Mouse (Mus musculus) hindbrain, embryonic 10.5 days (tissue): ENCODE results near the gene Mpdu1. TPM values are rescaled to one million over a fixed set of nuclear protein-coding genes. Genes with fewer than 3 reads are reported as not detected.

ENCODE experiments used
- DNase-seq: peaks from one replicate; pipeline ENCODE4 v3.0.0-alpha.2; 2017; ENCODE audit warnings: low spot score
- H3K27ac ChIP-seq: fragments of 300-500 bp; sonication (generic); 2 replicates; pipeline ENCODE4 v1.5.1; 2016; ENCODE audit warnings: mild to moderate bottlenecking, moderate library complexity
- H3K27me3 ChIP-seq: fragments of 300-500 bp; sonication (generic); 2 replicates; pipeline ENCODE4 v1.6.1; 2016; ENCODE audit warnings: mild to moderate bottlenecking; ENCODE audit not compliant: poor library complexity, insufficient read depth, severe bottlenecking
- H3K36me3 ChIP-seq: fragments of 300-500 bp; sonication (generic); 2 replicates; pipeline ENCODE4 v1.6.1; 2016; ENCODE audit warnings: mild to moderate bottlenecking, moderate library complexity
- H3K4me1 ChIP-seq: fragments of 300-500 bp; sonication (generic); replicated peaks from 2 replicates; pipeline ENCODE4 v1.6.1; 2016; ENCODE audit warnings: mild to moderate bottlenecking
- H3K4me3 ChIP-seq: fragments of 300-500 bp; sonication (generic); 2 replicates; pipeline ENCODE4 v1.5.1; 2016; ENCODE audit warnings: mild to moderate bottlenecking, moderate library complexity
- H3K9me3 ChIP-seq: fragments of 300-500 bp; sonication (generic); 2 replicates; pipeline ENCODE4 v1.6.1; 2016; ENCODE audit warnings: mild to moderate bottlenecking, moderate library complexity
- WGBS: fragments of 180-500 bp; shearing (Covaris S2); methylation state at CpG from one replicate; pipeline ENCODE4 v1.1.7; 2016; 5-methylcytosine and 5-hydroxymethylcytosine counted together
- polyA plus RNA-seq: library from polyadenylated mRNA; unstranded; fragments of >200 nt; fragmentation: Nextera tagmentation; extraction: Ambion mirVana; gene quantifications from 2 replicates; pipeline ENCODE4 v1.2.1, GENCODE M21; 2016

The Mpdu1 gene
- polyA plus RNA-seq, 1 experiment from 2014 or later: 88.3 TPM

DNA sequence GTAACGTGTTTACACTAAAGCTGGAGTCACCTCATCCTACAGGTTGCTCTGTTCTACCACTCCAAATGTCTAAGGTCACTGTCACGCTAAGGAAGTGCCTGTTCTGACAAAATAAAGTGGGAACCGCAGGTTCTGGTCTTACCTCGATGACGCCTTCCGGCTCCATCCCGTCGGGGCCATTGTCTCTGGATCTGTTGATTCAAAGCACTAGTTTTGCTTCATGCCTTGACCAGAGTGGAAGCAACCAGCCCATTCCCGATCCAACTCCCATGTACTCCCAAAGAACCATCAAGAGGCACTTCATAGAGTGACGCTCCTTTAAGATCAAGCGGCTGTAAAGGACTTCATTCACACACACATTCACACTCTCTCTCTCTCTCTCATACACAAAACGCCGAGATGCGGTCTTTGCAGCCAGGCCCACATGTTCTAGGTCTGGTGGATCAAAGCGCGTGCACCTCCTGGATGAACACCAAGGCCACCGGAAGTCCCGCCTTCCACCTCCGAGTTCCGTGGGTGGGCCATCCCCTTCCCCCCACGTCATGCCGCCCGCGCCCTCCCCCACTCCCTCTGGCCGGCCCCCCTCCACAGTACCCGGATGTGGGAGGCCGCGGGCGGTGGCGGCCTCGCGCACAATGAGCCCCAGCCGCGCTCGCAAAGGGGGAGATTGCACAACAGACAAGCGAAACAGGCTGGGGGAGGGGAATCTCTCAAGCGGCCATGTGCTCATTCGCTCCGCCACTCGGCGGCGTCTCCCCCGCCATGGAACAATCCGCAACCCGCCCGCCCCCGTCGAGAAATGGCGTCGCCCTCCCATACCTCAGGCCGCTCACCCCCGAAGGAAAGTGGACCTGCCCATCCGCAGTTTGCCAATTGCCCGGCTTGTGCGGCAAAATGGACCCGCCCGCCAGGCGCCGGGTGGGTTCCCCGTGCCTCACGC lies 8.6 kb upstream of the Mpdu1 start:
- H3K36me3 ChIP-seq: peaks cover 88% of the 10 kb centered on the region
- peak; percentile 93 for DNase-seq
- no peaks in the 10 kb centered on the region for H3K9me3 ChIP-seq
- H3K4me1 ChIP-seq: peaks cover 26% of the 10 kb centered on the region
- no peaks in the 10 kb centered on the region for H3K27me3 ChIP-seq
- WGBS: 1% methylated on average over 61 of the region's 61 CpGs
- peak overlapping the region; percentile 100 for H3K4me3 ChIP-seq
- peak overlapping the region; percentile 98 for H3K27ac ChIP-seq

DNA sequence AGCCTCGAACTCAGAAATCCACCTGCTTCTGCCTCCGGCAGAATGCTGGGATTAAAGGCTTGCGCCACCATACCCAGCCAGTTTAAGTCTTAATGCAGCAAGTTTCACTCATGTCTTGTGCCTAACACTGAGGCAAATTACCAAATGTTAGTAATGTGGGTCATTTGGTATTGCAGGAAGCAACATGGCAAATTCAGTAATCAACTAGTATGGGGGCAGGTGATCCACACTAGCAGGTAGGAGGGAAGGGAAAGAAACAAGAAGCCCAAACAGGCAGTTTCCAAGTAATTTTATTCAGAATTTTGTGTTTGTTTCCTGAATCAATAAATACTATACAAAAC lies 4.2 kb upstream of the Mpdu1 start:
- H3K9me3 ChIP-seq: no peaks in the 10 kb centered on the region
- peaks cover 39% of the 10 kb centered on the region for H3K4me1 ChIP-seq
- H3K36me3 ChIP-seq: peaks cover 81% of the 10 kb centered on the region
- no peak overlapping the region for H3K4me3 ChIP-seq
- 89% methylated on average over 3 of the region's 3 CpGs for WGBS
- no peaks in the 10 kb centered on the region for H3K27me3 ChIP-seq
- DNase-seq: no peak
- H3K27ac ChIP-seq: no peak overlapping the region

DNA sequence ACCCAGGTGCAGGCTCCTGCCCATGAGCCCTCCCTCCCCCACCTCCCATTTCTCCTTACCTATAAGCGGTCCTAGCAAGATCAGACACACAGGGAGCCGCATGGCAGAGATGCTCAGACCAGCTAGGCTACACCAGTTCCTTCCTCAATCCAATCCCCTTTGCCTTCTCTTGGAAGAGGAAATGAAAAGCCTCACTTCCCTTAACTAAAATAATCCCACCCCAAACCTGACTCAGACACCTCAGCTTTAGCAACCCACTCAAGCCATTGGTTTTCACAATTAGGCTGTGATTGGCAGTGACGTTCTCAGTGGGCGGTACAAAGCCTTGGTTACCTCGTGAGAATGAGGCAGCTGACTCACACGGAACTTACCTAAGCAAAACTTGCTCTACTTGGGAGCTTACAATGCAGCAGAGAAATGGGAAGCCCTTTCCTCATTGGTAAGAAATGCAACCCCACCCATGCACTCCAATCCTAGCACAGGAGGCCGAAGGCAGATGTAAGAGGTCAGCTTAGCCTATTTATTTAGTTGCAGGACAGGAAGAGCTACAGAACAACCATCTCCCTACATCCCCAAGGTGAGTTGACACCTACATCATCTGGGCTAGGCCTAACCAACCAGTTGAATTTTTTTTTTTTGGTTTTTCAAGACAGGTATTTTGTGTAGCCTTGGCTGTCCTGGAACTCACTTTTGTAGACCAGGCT lies 3.7 kb upstream of the Mpdu1 start, which contains the start of gene Cd68:
TSS of gene Cd68 (minus strand) at position 193 of the 704 bp plus-strand sequence.
- H3K4me3 ChIP-seq: peak within 1 kb of the TSS; percentile 20

DNA sequence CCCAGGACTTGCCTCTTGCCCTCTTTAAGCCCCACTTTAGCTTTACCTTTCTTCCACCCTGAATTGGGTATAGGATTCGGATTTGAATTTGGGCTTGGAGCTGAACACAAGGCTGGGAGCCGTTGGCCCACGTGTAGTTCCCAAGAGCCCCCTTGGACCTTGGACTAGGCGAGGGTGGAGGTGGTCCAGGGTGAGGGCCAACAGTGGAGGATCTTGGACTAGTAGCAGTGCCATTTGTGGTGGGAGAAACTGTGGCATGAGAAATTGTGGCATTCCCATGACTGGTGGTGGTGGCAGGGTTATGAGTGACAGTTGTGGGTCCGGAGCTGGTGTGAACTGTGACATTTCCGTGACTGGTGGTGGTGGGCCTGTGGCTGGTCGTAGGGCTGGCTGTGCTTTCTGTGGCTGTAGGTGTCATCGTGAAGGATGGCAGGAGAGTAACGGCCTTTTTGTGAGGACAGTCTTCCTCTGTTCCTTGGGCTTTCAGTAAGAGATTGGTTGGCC lies 3.1 kb upstream of the Mpdu1 start:
- Histone ChIP-seq H3K4me3 (peak overlapping the region; percentile 20), H3K9me3 (no peaks in the 10 kb centered on the region), H3K27ac (no peak overlapping the region), H3K27me3 (no peaks in the 10 kb centered on the region), H3K4me1 (peaks cover 41% of the 10 kb centered on the region), H3K36me3 (peaks cover 70% of the 10 kb centered on the region)
- no peak for DNase-seq
- WGBS: 87% methylated on average over 9 of the region's 9 CpGs

More for the DNA sequence above, 3.7 kb upstream of the Mpdu1 start, which contains the start of gene Cd68:
- 39% methylated on average over 7 of the region's 7 CpGs for WGBS
- Histone ChIP-seq H3K9me3 (no peaks in the 10 kb centered on the region), H3K36me3 (peaks cover 76% of the 10 kb centered on the region), H3K4me1 (peaks cover 44% of the 10 kb centered on the region), H3K27ac (no peak within 1 kb of the TSS), H3K27me3 (no peaks in the 10 kb centered on the region)
- DNase-seq: peak; percentile 40

DNA sequence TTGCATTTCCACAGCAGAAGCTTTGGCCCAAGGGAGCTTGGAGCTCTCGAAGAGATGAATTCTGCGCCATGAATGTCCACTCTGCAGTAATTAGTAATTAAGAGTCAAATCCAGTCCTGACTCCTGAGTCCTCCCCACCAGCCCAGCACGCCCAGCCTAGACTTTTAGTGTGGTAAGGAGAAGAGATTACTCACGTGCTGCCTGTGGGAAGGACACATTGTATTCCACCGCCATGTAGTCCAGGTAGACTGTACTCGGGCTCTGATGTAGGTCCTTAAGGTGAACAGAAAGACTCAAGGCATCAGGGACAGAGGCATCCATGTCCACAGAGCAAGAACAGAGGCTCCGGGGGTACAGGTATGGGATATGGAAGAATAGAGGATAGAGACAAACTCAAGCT lies 2.4 kb upstream of the Mpdu1 start:
- DNase-seq: no peak
- Histone ChIP-seq H3K4me3 (peak overlapping the region; percentile 21), H3K27me3 (no peaks in the 10 kb centered on the region), H3K36me3 (peaks cover 70% of the 10 kb centered on the region), H3K4me1 (peaks cover 34% of the 10 kb centered on the region), H3K9me3 (no peaks in the 10 kb centered on the region), H3K27ac (no peak overlapping the region)
- WGBS: 94% methylated on average over 7 of the region's 7 CpGs

DNA sequence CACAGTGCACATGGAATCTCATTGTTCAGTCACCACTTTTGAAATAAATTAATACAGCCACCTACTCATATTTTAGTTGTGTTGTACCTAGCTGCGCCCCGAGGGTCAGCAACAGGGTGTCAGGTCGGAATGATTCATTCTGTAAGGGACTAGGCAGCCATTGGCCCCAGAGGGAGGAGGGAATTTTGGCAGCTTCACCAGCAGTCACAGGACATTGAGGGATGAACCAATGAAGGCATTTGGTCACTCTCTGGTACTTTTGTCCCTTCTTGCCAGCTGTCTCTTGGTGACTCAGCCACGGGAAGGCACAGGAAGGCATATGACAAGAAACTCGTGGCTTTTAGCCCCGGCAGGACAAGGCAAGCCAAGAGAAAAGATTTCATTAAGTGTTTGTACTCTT lies 1.4 kb upstream of the Mpdu1 start:
- peaks cover 26% of the 10 kb centered on the region for H3K4me1 ChIP-seq
- DNase-seq: no peak
- H3K9me3 ChIP-seq: no peaks in the 10 kb centered on the region
- 90% methylated on average over 6 of the region's 6 CpGs for WGBS
- peak overlapping the region; percentile 95 for H3K27ac ChIP-seq
- no peaks in the 10 kb centered on the region for H3K27me3 ChIP-seq
- H3K4me3 ChIP-seq: no peak overlapping the region
- peaks cover 69% of the 10 kb centered on the region for H3K36me3 ChIP-seq

DNA sequence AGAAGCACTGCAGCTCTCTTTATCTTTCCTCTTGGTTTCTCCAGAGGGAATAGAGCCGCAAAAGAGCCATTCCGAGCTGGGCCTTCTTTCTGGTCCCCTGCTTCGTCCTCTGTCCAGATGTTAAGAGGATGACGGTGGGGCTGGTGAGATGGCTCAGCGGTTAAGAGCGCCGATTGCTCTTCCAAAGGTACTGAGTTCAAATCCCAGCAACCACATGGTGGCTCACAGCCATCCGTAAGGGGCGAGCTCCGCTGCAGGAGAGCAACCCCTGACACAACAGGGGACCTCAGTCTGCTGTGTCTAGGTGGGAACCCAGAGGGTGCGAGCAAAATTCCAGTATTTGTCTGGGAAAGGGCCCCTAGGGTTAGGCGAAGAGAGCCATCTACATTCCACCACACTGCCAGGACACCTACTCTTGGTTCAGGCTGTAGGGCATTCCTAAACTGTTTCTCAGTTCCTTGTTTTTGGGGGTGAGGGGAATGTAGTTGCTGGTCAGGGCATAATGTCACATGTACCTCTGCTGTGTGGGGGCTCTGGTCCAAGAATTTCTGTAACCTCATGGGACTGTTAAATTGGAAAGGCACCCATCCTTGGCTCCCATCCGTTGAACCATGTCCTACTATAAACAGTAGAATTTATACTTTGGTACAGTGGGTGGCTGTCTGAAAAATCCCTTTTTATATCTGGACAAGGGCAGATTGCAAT lies 677 bp upstream of the Mpdu1 start:
- peak overlapping the region; percentile 60 for H3K4me3 ChIP-seq
- peaks cover 26% of the 10 kb centered on the region for H3K4me1 ChIP-seq
- DNase-seq: no peak
- no peaks in the 10 kb centered on the region for H3K9me3 ChIP-seq
- peaks cover 69% of the 10 kb centered on the region for H3K36me3 ChIP-seq
- WGBS: 67% methylated on average over 13 of the region's 13 CpGs
- H3K27ac ChIP-seq: peak overlapping the region; percentile 95
- H3K27me3 ChIP-seq: no peaks in the 10 kb centered on the region

DNA sequence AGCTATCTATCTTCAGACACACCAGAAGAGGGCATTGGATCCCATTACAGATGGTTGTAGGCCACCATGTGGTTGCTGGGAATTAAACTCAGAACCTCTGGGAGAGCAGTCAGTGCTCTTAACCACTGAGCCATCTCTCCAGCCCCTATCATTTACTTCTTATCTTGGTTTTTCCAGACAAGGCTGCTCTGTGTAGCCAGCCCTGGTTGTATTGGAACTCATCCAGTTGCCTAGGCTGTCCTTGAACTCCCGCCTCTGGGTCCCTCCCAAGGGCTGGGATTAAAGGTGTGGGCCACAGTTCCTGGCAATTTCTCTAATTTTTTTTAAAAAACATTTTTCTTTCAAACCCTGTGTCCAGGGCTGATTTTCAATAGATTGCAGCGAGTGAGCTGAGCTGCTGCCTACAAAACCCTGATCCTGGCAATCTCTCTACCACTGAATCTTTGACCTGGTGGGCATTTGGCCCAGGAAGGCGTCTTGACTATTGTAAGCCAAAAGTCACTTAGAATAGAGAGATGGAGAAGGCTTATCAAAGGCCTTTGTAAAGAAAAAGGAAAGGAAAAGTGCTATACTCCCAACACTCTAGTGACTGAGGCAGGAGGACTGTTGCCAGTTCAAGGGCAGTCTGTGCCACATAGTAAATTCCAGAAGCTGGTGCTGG lies 1.1 kb downstream of the Mpdu1 start:
- Histone ChIP-seq H3K4me1 (peaks cover 37% of the 10 kb centered on the region), H3K27ac (peak overlapping the region; percentile 95), H3K4me3 (peak overlapping the region; percentile 60), H3K9me3 (no peaks in the 10 kb centered on the region), H3K27me3 (no peaks in the 10 kb centered on the region), H3K36me3 (peaks cover 71% of the 10 kb centered on the region)
- 82% methylated on average over 3 of the region's 3 CpGs for WGBS
- DNase-seq: no peak

DNA sequence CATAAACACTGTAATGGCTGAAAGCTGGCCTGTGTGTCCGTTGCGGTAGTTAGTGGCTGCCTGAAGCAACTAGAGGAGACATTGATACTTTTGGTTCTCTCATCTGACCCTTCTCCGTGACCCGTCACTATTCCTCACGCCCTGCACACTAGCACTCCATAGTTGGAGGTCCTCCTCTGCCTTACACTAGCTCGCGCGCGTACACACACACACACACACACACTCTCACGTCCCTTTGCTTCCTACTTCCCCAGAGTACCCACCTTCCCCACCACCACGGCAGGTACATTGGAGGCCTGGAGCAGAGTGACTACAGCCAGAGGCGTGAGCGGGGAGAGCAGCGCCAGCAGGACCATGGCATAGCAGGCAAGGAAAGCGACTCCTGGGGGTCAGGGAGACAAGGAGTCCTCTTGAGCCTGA lies 5.0 kb downstream of the Mpdu1 start:
- Histone ChIP-seq H3K27ac (no peak overlapping the region), H3K36me3 (peaks cover 77% of the 10 kb centered on the region), H3K9me3 (no peaks in the 10 kb centered on the region), H3K27me3 (no peaks in the 10 kb centered on the region), H3K4me1 (peaks cover 46% of the 10 kb centered on the region), H3K4me3 (no peak overlapping the region)
- no peak for DNase-seq
- 85% methylated on average over 15 of the region's 15 CpGs for WGBS

DNA sequence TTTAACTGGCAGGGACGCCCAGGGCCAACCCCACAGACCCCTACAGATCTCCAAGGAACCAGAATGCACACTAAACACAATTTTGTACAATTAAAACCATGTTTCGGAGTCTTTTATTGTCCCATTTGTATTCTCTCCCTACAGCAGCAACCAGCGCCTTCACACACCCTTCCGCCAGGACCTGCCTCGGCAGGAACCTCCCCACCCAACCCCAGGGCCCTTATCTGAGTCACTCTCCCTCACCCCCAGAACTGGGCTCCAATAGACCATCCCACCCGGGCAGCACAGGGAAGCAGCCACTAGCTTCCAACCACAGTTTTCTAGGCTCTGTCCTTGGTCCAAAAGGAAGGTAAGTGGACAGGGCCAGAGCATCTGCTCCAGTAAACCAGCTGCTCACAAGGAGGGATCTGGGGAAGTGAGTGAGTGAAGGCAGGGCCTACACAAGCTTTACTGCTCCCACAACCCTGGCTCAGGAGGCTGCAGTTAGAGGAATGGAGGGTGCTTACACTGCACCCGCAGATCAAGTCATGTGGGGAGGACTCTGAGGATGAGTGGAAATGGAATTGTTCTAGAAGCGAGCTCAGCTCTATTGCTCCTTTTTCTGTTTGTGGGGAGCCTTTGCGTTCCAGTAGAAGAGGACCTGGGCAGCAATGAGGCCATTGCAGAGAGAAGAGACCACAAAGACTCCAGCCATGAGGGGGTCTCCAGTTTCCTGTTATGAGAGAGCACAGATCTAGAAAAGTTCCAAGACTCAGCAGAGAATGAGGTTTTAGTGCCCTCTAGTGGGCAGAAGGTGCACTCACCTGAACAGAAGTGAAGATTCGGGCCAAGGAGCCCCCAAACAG lies 5.6 kb downstream of the Mpdu1 start:
- 81% methylated on average over 10 of the region's 10 CpGs for WGBS
- DNase-seq: peak; percentile 61
- Histone ChIP-seq H3K27me3 (no peaks in the 10 kb centered on the region), H3K36me3 (peaks cover 84% of the 10 kb centered on the region), H3K27ac (peak overlapping the region; percentile 66), H3K4me3 (no peak overlapping the region), H3K9me3 (no peaks in the 10 kb centered on the region), H3K4me1 (peaks cover 45% of the 10 kb centered on the region)

DNA sequence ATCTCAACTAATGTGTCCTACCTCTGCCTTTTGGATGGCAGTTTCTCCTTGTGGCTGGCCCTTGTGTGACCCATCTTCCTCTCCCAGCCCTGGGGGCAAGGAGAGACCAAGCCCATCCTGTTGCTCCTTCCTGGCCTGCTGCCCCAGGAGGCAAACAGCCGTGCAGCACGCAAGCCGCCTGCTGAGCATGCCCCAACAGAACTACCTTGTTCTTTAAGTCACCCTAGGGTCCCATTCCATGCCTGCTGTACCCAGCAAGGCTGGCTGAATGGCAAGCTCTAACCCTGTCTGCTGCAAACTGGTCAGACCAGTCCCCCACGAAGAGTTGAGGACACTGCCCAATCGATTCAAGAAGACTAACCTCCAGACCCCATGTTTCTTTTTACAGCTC lies 6.4 kb downstream of the Mpdu1 start:
- no peaks in the 10 kb centered on the region for H3K27me3 ChIP-seq
- H3K36me3 ChIP-seq: peaks cover 91% of the 10 kb centered on the region
- no peaks in the 10 kb centered on the region for H3K9me3 ChIP-seq
- DNase-seq: no peak
- H3K27ac ChIP-seq: peak overlapping the region; percentile 66
- H3K4me1 ChIP-seq: peaks cover 37% of the 10 kb centered on the region
- 0 out of 2 replicates have a peak overlapping the region, but pooled peaks have one; percentile 9 for H3K4me3 ChIP-seq
- WGBS: 81% methylated on average over 5 of the region's 5 CpGs
